Mouse (Mus musculus) mesoderm, embryonic 11.5 days (tissue): ENCODE data around the gene Drosha.
"Not testable (repeated sequence)": the region's sequence is repeated elsewhere in the genome, so short reads cannot be mapped to it uniquely, and the experiment has no call there.

ENCODE experiments used
- DNase-seq: peaks from one replicate; pipeline ENCODE4 v3.0.0-alpha.2; 2012; ENCODE audit warnings: low read depth, low spot score

Gene Drosha

GRCm38 (mm10) chr15:12936217-12936732, 111.7 kb downstream of the Drosha start:
- DNase-seq: no peak

- DNase-seq: not testable (repeated sequence)
Measured at GRCm38 (mm10) chr15:12937326-12937725, 112.7 kb downstream of the Drosha start.

GRCm38 (mm10) chr15:12941106-12941505, 116.5 kb downstream of the Drosha start:
- DNase-seq: no peak

DNA sequence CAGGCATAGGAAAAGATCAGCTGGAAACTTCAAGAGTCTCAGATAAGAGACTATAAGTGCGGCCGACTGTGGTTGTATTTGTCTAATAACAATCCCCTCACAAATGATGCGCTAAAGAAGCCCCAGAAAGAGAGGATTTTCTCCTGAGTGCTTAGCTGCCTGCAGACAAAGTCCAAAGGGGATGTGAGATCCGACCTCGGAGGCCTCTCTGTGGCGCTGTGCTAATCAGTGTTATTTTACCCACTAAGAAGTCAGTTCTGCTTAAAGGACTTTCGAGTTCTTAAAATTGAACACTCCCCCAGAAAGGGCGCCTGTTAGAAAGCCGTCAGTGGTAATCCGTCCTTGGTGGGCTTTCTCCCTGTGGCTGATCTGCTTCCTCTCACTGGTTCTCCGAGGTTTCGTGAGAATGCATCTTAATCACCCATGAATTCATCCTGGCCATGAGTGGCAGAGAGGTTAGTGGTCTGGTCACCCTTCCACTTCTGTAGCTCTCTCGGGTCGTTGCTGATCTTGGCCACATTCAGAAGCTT, 117.1 kb downstream of the Drosha start:
- DNase-seq: no peak

- no peak for DNase-seq
Measured at GRCm38 (mm10) chr15:12942424-12942823, 117.8 kb downstream of the Drosha start.

- no peak for DNase-seq
Measured at GRCm38 (mm10) chr15:12958051-12958450, 133.4 kb downstream of the Drosha start.

DNA sequence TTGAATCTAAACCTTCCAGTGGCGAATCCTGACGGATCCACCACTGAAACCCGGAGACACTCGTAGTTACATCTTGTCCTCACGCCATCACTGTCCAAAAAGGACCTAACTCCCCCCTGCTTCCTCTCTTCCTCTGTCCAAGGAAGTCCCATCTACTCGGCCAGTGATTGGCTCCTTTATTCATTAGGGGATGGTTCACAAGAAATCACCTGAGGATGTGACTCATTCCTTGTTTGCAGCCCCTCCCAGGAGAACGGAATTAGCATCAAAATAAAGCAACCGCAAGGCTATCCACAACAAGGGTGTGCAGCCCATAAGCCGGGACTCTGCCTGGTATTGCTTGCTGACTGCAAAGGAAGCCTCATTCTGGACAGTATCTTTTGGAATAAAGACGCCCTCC, 137.6 kb downstream of the Drosha start:
- no peak for DNase-seq

DNA sequence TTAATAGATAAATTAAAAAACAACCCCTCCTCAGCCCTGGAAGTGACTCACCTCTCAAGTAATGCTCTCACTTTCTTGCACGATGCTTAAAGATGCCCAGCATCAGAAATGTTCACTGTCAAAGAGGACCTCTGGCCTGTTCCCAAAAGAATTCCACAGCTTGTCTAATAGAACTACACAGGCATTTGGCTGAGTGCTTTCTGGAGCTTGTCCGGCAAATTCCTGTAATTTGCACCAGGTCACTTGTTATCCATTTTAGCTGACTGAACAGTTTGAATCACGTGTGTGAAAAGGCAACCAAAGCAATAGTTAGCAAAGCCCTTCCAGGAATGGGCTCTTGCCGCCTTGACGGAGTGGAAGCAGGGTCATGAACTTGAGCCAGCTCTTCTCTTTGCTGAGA, 140.6 kb downstream of the Drosha start:
- no peak for DNase-seq

DNA sequence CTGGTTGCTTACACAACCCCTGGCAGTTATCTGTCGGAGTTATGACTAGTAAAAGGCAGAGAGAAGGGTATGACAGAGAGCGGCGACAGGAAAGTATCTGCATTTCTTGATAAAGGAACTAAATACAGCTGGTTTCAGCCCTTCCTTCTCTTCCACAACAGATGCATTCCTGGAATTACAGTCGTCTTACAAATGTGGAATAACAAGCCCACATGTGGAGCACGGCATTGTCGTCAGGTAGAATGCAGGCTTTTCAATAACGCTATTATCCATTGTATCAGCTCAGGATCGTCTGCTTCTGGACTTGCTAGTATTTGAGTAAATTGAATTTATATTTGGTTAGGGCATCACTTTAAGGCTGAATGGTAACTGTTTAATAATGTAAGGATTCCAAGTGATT, 144.2 kb downstream of the Drosha start:
- no peak for DNase-seq

DNA sequence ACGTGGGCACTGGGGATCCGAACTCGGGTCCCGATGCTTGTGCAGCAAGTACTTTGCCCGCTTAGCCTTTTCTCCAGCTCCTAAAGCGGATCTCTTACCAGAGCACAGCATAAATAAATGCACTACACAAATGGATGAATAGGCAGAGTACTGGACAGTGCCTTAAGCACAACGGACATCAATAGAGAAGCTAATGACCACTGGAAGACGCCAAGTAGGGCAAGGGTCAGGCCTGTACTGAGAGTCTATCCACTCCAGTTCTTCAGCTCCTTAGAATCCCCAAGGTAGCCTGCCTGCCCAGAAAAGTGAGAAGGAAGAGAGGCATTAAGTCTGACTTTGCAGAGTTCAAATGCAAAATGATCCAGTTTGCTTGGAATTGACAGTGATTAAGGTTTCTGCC, 147.8 kb downstream of the Drosha start:
- no peak for DNase-seq
